Comparison of ENCODE assay signal across 9 mouse cellular contexts in genomic region chr11:62004881-62005240, GRCm38 (mm10). TPM values are rescaled to one million over a fixed set of nuclear protein-coding genes. Genes with fewer than 3 reads are reported as not detected.
DNase-seq lines count a peak whose midpoint lies in the region; ATAC-seq lines count a peak whose summit lies in the region.
"Had no signal": no experiment of that assay in that cellular context is flagged by ENCODE, and none has a peak within 500 bp of the region (broad histone marks: within the 10 kb centered on the region; RNA-seq: fewer than 3 reads in every experiment).

No protein-coding gene starts in this region.

- H3K4me1 ChIP-seq in liver, embryonic 12.5 days = peaks cover 51% of the 10 kb centered on the region

- no peaks in the 10 kb centered on the region for H3K27me3 ChIP-seq in liver, embryonic 12.5 days (replicated peaks)

- peak overlapping the region; percentile 43 for H3K4me3 ChIP-seq in liver, embryonic 12.5 days

- peak; percentile 94 for DNase-seq in heart, adult 11 months
- no peak for DNase-seq in heart, postnatal 14 days
- peak; percentile 9 for DNase-seq in thymus, postnatal 14 days
- DNase-seq in thymus, adult 18-20 months = no peak
- DNase-seq in thymus, postnatal 4 days = peak; percentile 16
- DNase-seq in urinary bladder, adult 18-20 months (ENCODE audit: low spot score in 2 of 2) = no peak
- DNase-seq in kidney, postnatal 36 days = no peak
- DNase-seq: cerebellum, adult 11-12 months had no signal

- H3K4me2 ChIP-seq in liver, embryonic 12.5 days = peak overlapping the region; percentile 65

- no peaks in the 10 kb centered on the region for H3K9me3 ChIP-seq in liver, embryonic 12.5 days (replicated peaks)

- intact Hi-C loops in heart, postnatal 14 days (cut with DNase I) = loop anchor here (5.0 kb wide), 1 partner anchor 48 kb away; the partner anchor contains the start of gene Specc1

- peak overlapping the region; percentile 68 for H3K9ac ChIP-seq in liver, embryonic 12.5 days

- 0 out of 2 replicates have a peak, but pooled peaks have one; percentile 36 for ATAC-seq in liver, embryonic 12.5 days

- peak overlapping the region; percentile 93 for H3K27ac ChIP-seq in liver, embryonic 12.5 days

- peaks cover 3% of the 10 kb centered on the region; the same call in 1 of the 2 replicates for H3K36me3 ChIP-seq in liver, embryonic 12.5 days

- 16% methylated on average over 6 of the region's 6 CpGs for WGBS in liver, embryonic 12.5 days (ENCODE audit: insufficient replicate concordance)

RNA-seq across cellular contexts. Expression of gene Specc1, which starts 48.3 kb away (rescaled TPM):
- total RNA-seq in heart, postnatal 14 days (2021) = 10 to 100 TPM; 21.2 to 23.5 TPM
- 36.4 and 38.7 TPM in 2 replicates for polyA plus RNA-seq in liver, embryonic 12.5 days (2016; fragmentation: Nextera tagmentation; extraction: Ambion mirVana)

Comparison
In these comparisons a context has a peak if more than half of its experiments do, and no peak if none do; other contexts are left out.
1. DNase-seq: peak in heart, adult 11 months (single experiment), thymus, postnatal 14 days (single experiment) and thymus, postnatal 4 days (single experiment); none in heart, postnatal 14 days (0 of 2), thymus, adult 18-20 months (0 of 2), urinary bladder, adult 18-20 months (0 of 2) and kidney, postnatal 36 days (0 of 2).